Mouse (Mus musculus): ENCODE data around the gene Zbtb43. TPM values are rescaled to one million over a fixed set of nuclear protein-coding genes. Genes with fewer than 3 reads are reported as not detected.

Zbtb43 gene
- polyA plus RNA-seq, 1 experiment, result 16.7 TPM

- DNase-seq, result peak; percentile 62
- Histone ChIP-seq H3K4me1 (replicated peaks; ENCODE audit: control insufficient read depth, insufficient read depth, low read length) (peaks cover 15% of the 10 kb centered on the region), H3K27me3 (ENCODE audit: control insufficient read depth, insufficient read depth, low read length) (no peaks in the 10 kb centered on the region), H3K36me3 (ENCODE audit: control insufficient read depth, insufficient read depth, low read length) (no peaks in the 10 kb centered on the region), H3K27ac (ENCODE audit: control insufficient read depth, insufficient read depth, low read length) (peak overlapping the region; percentile 70), H3K4me3 (ENCODE audit: control insufficient read depth, insufficient read depth, low read length) (peak overlapping the region; percentile 36)
- TF ChIP-seq POLR2A (IDR thresholded peaks at IDR 0.05; ENCODE audit: control insufficient read depth, extremely low read depth, insufficient read depth, low read length, poor library complexity) (no peak), CTCF (IDR thresholded peaks at IDR 0.05; ENCODE audit: borderline replicate concordance, control insufficient read depth, extremely low read depth, insufficient read depth, low read length, poor library complexity) (no peak)
- WGBS, result 6% methylated on average over 6 of the region's 6 CpGs
Observed at GRCm38 (mm10) chr2:33429339-33429738, 39.0 kb downstream of the Zbtb43 start.

GRCm38 (mm10) chr2:33426640-33427398 is 41.5 kb downstream of the Zbtb43 start:
- peaks cover 15% of the 10 kb centered on the region for H3K4me1 ChIP-seq (replicated peaks; ENCODE audit: control insufficient read depth, insufficient read depth, low read length)
- H3K27me3 ChIP-seq (ENCODE audit: control insufficient read depth, insufficient read depth, low read length), result no peaks in the 10 kb centered on the region
- H3K27ac ChIP-seq (ENCODE audit: control insufficient read depth, insufficient read depth, low read length), result no peak overlapping the region
- 96% methylated on average over 10 of the region's 10 CpGs for WGBS
- no peak for DNase-seq
- H3K36me3 ChIP-seq (ENCODE audit: control insufficient read depth, insufficient read depth, low read length), result peaks cover 4% of the 10 kb centered on the region
- TF ChIP-seq POLR2A (IDR thresholded peaks at IDR 0.05; ENCODE audit: control insufficient read depth, extremely low read depth, insufficient read depth, low read length, poor library complexity), result no peak
- no peak for TF ChIP-seq CTCF (IDR thresholded peaks at IDR 0.05; ENCODE audit: borderline replicate concordance, control insufficient read depth, extremely low read depth, insufficient read depth, low read length, poor library complexity)
- H3K4me3 ChIP-seq (ENCODE audit: control insufficient read depth, insufficient read depth, low read length), result no peak overlapping the region

GRCm38 (mm10) chr2:33417454-33417853 is 50.9 kb downstream of the Zbtb43 start:
- Histone ChIP-seq H3K27ac (ENCODE audit: control insufficient read depth, insufficient read depth, low read length) (no peak overlapping the region), H3K4me3 (ENCODE audit: control insufficient read depth, insufficient read depth, low read length) (no peak overlapping the region), H3K27me3 (ENCODE audit: control insufficient read depth, insufficient read depth, low read length) (no peaks in the 10 kb centered on the region), H3K4me1 (replicated peaks; ENCODE audit: control insufficient read depth, insufficient read depth, low read length) (no peaks in the 10 kb centered on the region), H3K36me3 (ENCODE audit: control insufficient read depth, insufficient read depth, low read length) (peaks cover 6% of the 10 kb centered on the region)
- no peak for DNase-seq
- TF ChIP-seq POLR2A (IDR thresholded peaks at IDR 0.05; ENCODE audit: control insufficient read depth, extremely low read depth, insufficient read depth, low read length, poor library complexity), result no peak
- TF ChIP-seq CTCF (IDR thresholded peaks at IDR 0.05; ENCODE audit: borderline replicate concordance, control insufficient read depth, extremely low read depth, insufficient read depth, low read length, poor library complexity), result no peak
- WGBS, result 86% methylated on average over 4 of the region's 4 CpGs

- no peak overlapping the region for H3K27ac ChIP-seq (ENCODE audit: control insufficient read depth, insufficient read depth, low read length)
- H3K36me3 ChIP-seq (ENCODE audit: control insufficient read depth, insufficient read depth, low read length), result peaks cover 20% of the 10 kb centered on the region
- no peaks in the 10 kb centered on the region for H3K4me1 ChIP-seq (replicated peaks; ENCODE audit: control insufficient read depth, insufficient read depth, low read length)
- 96% methylated on average over 13 of the region's 13 CpGs for WGBS
- DNase-seq, result no peak
- no peaks in the 10 kb centered on the region for H3K27me3 ChIP-seq (ENCODE audit: control insufficient read depth, insufficient read depth, low read length)
- no peak overlapping the region for H3K4me3 ChIP-seq (ENCODE audit: control insufficient read depth, insufficient read depth, low read length)
- no peak for TF ChIP-seq POLR2A (IDR thresholded peaks at IDR 0.05; ENCODE audit: control insufficient read depth, extremely low read depth, insufficient read depth, low read length, poor library complexity)
- TF ChIP-seq CTCF (IDR thresholded peaks at IDR 0.05; ENCODE audit: borderline replicate concordance, control insufficient read depth, extremely low read depth, insufficient read depth, low read length, poor library complexity), result no peak
Observed at GRCm38 (mm10) chr2:33414019-33414418, 54.3 kb downstream of the Zbtb43 start.

GRCm38 (mm10) chr2:33412111-33412510 is 56.2 kb downstream of the Zbtb43 start:
- H3K36me3 ChIP-seq (ENCODE audit: control insufficient read depth, insufficient read depth, low read length), result peaks cover 21% of the 10 kb centered on the region
- H3K4me1 ChIP-seq (replicated peaks; ENCODE audit: control insufficient read depth, insufficient read depth, low read length), result no peaks in the 10 kb centered on the region
- DNase-seq, result no peak
- H3K27ac ChIP-seq (ENCODE audit: control insufficient read depth, insufficient read depth, low read length), result no peak overlapping the region
- no peak overlapping the region for H3K4me3 ChIP-seq (ENCODE audit: control insufficient read depth, insufficient read depth, low read length)
- TF ChIP-seq CTCF (IDR thresholded peaks at IDR 0.05; ENCODE audit: borderline replicate concordance, control insufficient read depth, extremely low read depth, insufficient read depth, low read length, poor library complexity) (no peak), POLR2A (IDR thresholded peaks at IDR 0.05; ENCODE audit: control insufficient read depth, extremely low read depth, insufficient read depth, low read length, poor library complexity) (no peak)
- 94% methylated on average over 14 of the region's 14 CpGs for WGBS
- no peaks in the 10 kb centered on the region for H3K27me3 ChIP-seq (ENCODE audit: control insufficient read depth, insufficient read depth, low read length)

- peak; percentile 13 for DNase-seq
- Histone ChIP-seq H3K4me3 (ENCODE audit: control insufficient read depth, insufficient read depth, low read length) (no peak overlapping the region), H3K27me3 (ENCODE audit: control insufficient read depth, insufficient read depth, low read length) (no peaks in the 10 kb centered on the region), H3K36me3 (ENCODE audit: control insufficient read depth, insufficient read depth, low read length) (no peaks in the 10 kb centered on the region; the same call in 1 of the 2 replicates), H3K27ac (ENCODE audit: control insufficient read depth, insufficient read depth, low read length) (peak overlapping the region; percentile 61; the same call in 1 of the 2 replicates), H3K4me1 (replicated peaks; ENCODE audit: control insufficient read depth, insufficient read depth, low read length) (peaks cover 14% of the 10 kb centered on the region)
- no peak for TF ChIP-seq POLR2A (IDR thresholded peaks at IDR 0.05; ENCODE audit: control insufficient read depth, extremely low read depth, insufficient read depth, low read length, poor library complexity)
- TF ChIP-seq CTCF (IDR thresholded peaks at IDR 0.05; ENCODE audit: borderline replicate concordance, control insufficient read depth, extremely low read depth, insufficient read depth, low read length, poor library complexity), result no peak
- 17% methylated on average over 4 of the region's 4 CpGs for WGBS
Observed at GRCm38 (mm10) chr2:33403511-33404003, 64.8 kb downstream of the Zbtb43 start.

Data from thymus, adult 2 months (tissue).